Mouse (Mus musculus) bone marrow, adult 2 months (tissue): Measurements from ENCODE around the gene Ptgfrn.

Source experiments
- CTCF ChIP-seq: fragments of 200-500 bp; IDR thresholded peaks from 2 replicates; pipeline ENCODE4 v1.5.1; 2011; ENCODE audit warnings: low read length, control low read depth; ENCODE audit not compliant: control insufficient read depth, insufficient read depth
- POLR2A ChIP-seq: fragments of 200-500 bp; IDR thresholded peaks from 2 replicates; pipeline ENCODE4 v1.6.1; 2011; ENCODE audit warnings: low read depth, mild to moderate bottlenecking, control low read depth, low read length, borderline replicate concordance; ENCODE audit not compliant: control insufficient read depth

DNA sequence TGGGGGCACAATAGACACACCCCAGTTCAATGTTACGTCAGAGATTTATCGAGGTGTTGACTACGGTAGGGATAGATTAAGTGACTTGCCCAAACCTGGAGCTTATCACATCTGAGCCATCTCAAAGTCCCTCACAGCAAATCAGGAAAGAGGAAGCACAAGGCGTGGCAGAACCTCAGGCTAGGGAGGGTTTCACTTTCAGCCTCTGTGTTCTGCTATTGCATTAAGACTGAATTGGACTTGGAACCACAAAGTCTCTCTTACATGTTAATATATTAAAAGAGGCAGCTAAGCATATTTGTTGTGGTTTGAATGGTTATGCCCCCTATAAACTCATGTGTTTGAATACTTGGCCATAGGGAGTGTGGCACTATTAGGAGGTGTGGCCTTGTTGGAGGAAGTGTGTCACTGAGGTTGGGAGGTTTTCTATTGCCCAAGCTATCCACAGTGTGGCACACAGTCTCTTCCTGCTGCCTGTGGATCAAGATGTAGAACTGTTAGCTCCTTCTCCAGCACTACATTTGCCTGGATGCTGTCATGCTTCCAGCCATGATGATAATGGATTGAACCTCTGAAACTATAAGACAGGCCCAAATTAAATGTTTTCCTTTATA lies 99.4 kb downstream of the Ptgfrn start:
- no peak for TF ChIP-seq POLR2A
- no peak for TF ChIP-seq CTCF
